Mouse (Mus musculus): ENCODE results near the gene Ciz1. TPM values are rescaled to one million over a fixed set of nuclear protein-coding genes. Genes with fewer than 3 reads are reported as not detected.

Gene Ciz1
- polyA plus RNA-seq, 1 experiment, result 47.6 TPM

GRCm38 (mm10) chr2:32310096-32310845, 41.9 kb upstream of the Ciz1 start:
- Histone ChIP-seq H3K4me1 (ENCODE audit: control insufficient read depth, insufficient read depth, low read length) (peaks cover 9% of the 10 kb centered on the region; the same call in 1 of the 2 replicates), H3K27ac (ENCODE audit: insufficient read depth, low read length) (no peak overlapping the region), H3K4me3 (ENCODE audit: insufficient read depth, low read length) (no peak overlapping the region)
- TF ChIP-seq POLR2A (IDR thresholded peaks at IDR 0.05; ENCODE audit: low read depth, low read length), result no peak
- no peak for TF ChIP-seq CTCF (IDR thresholded peaks at IDR 0.05; ENCODE audit: borderline replicate concordance, insufficient read depth, low read length)

- H3K4me3 ChIP-seq (ENCODE audit: insufficient read depth, low read length), result peak overlapping the region; percentile 53
- no peak for TF ChIP-seq CTCF (IDR thresholded peaks at IDR 0.05; ENCODE audit: borderline replicate concordance, insufficient read depth, low read length)
- TF ChIP-seq POLR2A (IDR thresholded peaks at IDR 0.05; ENCODE audit: low read depth, low read length), result no peak; the same call in 1 of the 2 replicates
- H3K27ac ChIP-seq (ENCODE audit: insufficient read depth, low read length), result no peak overlapping the region
- H3K4me1 ChIP-seq (ENCODE audit: control insufficient read depth, insufficient read depth, low read length), result peaks cover 15% of the 10 kb centered on the region
These were observed 40.4 kb upstream of the Ciz1 start for GRCm38 (mm10) chr2:32311443-32312317.

GRCm38 (mm10) chr2:32312318-32312964, 39.7 kb upstream of the Ciz1 start:
- TF ChIP-seq POLR2A (IDR thresholded peaks at IDR 0.05; ENCODE audit: low read depth, low read length) (peak; percentile 50), CTCF (IDR thresholded peaks at IDR 0.05; ENCODE audit: borderline replicate concordance, insufficient read depth, low read length) (no peak)
- Histone ChIP-seq H3K4me3 (ENCODE audit: insufficient read depth, low read length) (peak overlapping the region; percentile 53; the same call in 1 of the 2 replicates), H3K4me1 (ENCODE audit: control insufficient read depth, insufficient read depth, low read length) (peaks cover 23% of the 10 kb centered on the region), H3K27ac (ENCODE audit: insufficient read depth, low read length) (no peak overlapping the region)

- no peak; the same call in 1 of the 2 replicates for TF ChIP-seq CTCF (IDR thresholded peaks at IDR 0.05; ENCODE audit: borderline replicate concordance, insufficient read depth, low read length)
- TF ChIP-seq POLR2A (IDR thresholded peaks at IDR 0.05; ENCODE audit: low read depth, low read length), result no peak
- no peak overlapping the region for H3K4me3 ChIP-seq (ENCODE audit: insufficient read depth, low read length)
- peaks cover 29% of the 10 kb centered on the region for H3K4me1 ChIP-seq (ENCODE audit: control insufficient read depth, insufficient read depth, low read length)
- H3K27ac ChIP-seq (ENCODE audit: insufficient read depth, low read length), result peak overlapping the region; percentile 95
These were observed 37.3 kb upstream of the Ciz1 start for GRCm38 (mm10) chr2:32314831-32315230.

GRCm38 (mm10) chr2:32315751-32316150, 36.4 kb upstream of the Ciz1 start:
- Histone ChIP-seq H3K27ac (ENCODE audit: insufficient read depth, low read length) (peak overlapping the region; percentile 95), H3K4me1 (ENCODE audit: control insufficient read depth, insufficient read depth, low read length) (peaks cover 35% of the 10 kb centered on the region), H3K4me3 (ENCODE audit: insufficient read depth, low read length) (no peak overlapping the region)
- TF ChIP-seq POLR2A (IDR thresholded peaks at IDR 0.05; ENCODE audit: low read depth, low read length) (peak; percentile 45), CTCF (IDR thresholded peaks at IDR 0.05; ENCODE audit: borderline replicate concordance, insufficient read depth, low read length) (no peak)

GRCm38 (mm10) chr2:32316887-32317656, 35.1 kb upstream of the Ciz1 start:
- TF ChIP-seq CTCF (IDR thresholded peaks at IDR 0.05; ENCODE audit: borderline replicate concordance, insufficient read depth, low read length), result no peak
- no peak; the same call in 1 of the 2 replicates for TF ChIP-seq POLR2A (IDR thresholded peaks at IDR 0.05; ENCODE audit: low read depth, low read length)
- H3K4me3 ChIP-seq (ENCODE audit: insufficient read depth, low read length), result no peak overlapping the region
- H3K27ac ChIP-seq (ENCODE audit: insufficient read depth, low read length), result peak overlapping the region; percentile 95
- H3K4me1 ChIP-seq (ENCODE audit: control insufficient read depth, insufficient read depth, low read length), result peaks cover 29% of the 10 kb centered on the region

GRCm38 (mm10) chr2:32317791-32318417, 34.2 kb upstream of the Ciz1 start:
- Histone ChIP-seq H3K4me3 (ENCODE audit: insufficient read depth, low read length) (peak overlapping the region; percentile 67), H3K27ac (ENCODE audit: insufficient read depth, low read length) (peak overlapping the region; percentile 97), H3K4me1 (ENCODE audit: control insufficient read depth, insufficient read depth, low read length) (peaks cover 29% of the 10 kb centered on the region)
- TF ChIP-seq CTCF (IDR thresholded peaks at IDR 0.05; ENCODE audit: borderline replicate concordance, insufficient read depth, low read length) (no peak), POLR2A (IDR thresholded peaks at IDR 0.05; ENCODE audit: low read depth, low read length) (peak; percentile 97)

GRCm38 (mm10) chr2:32318709-32319585, 33.2 kb upstream of the Ciz1 start:
- H3K4me3 ChIP-seq (ENCODE audit: insufficient read depth, low read length), result peak overlapping the region; percentile 67
- peak overlapping the region; percentile 97 for H3K27ac ChIP-seq (ENCODE audit: insufficient read depth, low read length)
- H3K4me1 ChIP-seq (ENCODE audit: control insufficient read depth, insufficient read depth, low read length), result peaks cover 29% of the 10 kb centered on the region
- TF ChIP-seq POLR2A (IDR thresholded peaks at IDR 0.05; ENCODE audit: low read depth, low read length) (peak; percentile 88), CTCF (IDR thresholded peaks at IDR 0.05; ENCODE audit: borderline replicate concordance, insufficient read depth, low read length) (no peak)

All from embryonic fibroblast, embryonic 13.5 days (primary cell).